Mouse (Mus musculus): ENCODE results near the gene Hivep3. TPM values are rescaled to one million over a fixed set of nuclear protein-coding genes. Genes with fewer than 3 reads are reported as not detected.

The Hivep3 gene
- polyA plus RNA-seq, 1 experiment from 2014 or later = 4.2 TPM

DNA sequence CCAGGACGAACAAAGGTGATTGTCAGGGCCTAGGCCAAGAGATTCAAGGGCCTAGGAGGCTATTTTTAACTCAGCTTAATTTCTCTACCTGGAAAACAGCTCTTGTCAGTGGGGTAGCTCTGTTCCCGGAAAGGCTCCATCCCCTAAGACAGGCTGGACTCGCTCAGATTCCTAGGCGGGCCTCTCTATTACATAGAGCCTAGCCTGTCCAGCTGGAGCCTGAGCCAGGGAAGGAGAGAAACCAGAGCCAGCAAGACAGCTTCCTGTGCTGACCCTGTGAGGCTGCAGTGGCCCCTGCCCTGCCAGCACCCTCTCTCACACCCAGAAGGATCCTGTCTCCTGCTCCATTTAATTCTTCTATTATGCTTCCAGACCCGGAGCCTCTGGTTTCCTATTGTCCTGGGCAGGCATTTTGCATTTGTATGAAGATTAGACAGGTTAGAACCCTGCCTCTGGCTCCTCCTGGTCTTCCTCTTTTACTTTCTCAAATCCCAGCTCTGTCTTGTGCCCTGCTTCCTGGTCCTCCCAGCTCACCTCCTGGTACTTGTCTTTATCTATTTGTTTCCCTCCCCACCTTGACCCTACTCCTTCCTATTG lies 425.2 kb downstream of the Hivep3 start:
- no peak overlapping the region for H3K27ac ChIP-seq
- 19% methylated on average over 5 of the region's 5 CpGs for WGBS
- ATAC-seq (ENCODE audit: low FRiP score) = no peak

DNA sequence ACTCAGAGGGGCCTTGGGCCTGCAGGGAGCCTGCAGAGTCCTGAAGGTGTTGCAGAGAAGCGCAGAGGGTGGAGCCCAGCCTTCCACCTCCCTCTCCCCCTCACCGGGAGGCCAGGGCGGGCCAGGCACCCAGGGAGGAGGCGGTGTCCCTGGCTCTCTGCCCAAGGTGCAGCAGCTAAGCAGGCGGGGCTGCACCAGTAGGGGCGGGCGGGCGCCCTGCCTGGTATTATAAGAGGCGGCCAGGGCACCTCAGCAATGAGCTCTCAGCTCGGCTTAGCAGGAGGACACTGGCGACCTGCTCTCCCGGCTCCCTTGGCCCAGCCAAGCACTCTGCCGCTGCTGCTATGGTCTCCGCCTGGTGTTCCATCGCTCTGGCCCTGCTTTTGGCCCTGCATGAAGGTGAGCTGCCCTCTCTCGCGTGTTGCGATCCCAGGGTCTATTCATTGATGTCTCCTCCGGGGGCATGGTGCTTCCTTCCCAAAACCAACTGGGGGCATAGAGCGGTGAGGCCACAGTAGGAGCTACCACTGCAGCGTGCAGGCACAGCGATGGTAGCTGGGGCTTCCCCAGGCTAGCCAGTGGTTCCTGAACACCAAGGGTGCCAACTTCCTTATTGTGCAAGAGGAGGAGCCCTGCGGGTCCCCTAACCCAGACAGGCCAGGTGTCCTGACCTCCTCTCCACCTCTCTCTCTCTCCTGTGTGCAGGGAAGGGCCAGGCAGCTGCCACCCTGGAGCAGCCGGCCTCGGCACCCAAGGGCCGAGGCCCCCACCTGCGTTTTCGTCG lies 427.8 kb downstream of the Hivep3 start, which contains the start of gene Edn2:
TSS of gene Edn2 (plus strand) at position 41 of the 784 bp plus-strand sequence.
- Histone ChIP-seq H3K4me2 (no peak within 1 kb of the TSS), H3K27me3 (peaks cover 10% of the 10 kb centered on the region; the same call in 1 of the 2 replicates), H3K4me3 (replicated peaks) (no peak within 1 kb of the TSS), H3K27ac (no peak within 1 kb of the TSS), H3K9ac (no peak within 1 kb of the TSS), H3K36me3 (replicated peaks) (no peaks in the 10 kb centered on the region), H3K4me1 (peaks cover 17% of the 10 kb centered on the region), H3K9me3 (no peaks in the 10 kb centered on the region)
- WGBS = 42% methylated on average over 27 of the region's 29 CpGs
- ATAC-seq (ENCODE audit: low FRiP score) = no peak

More for the DNA sequence above, 425.2 kb downstream of the Hivep3 start:
- Histone ChIP-seq H3K4me3 (replicated peaks) (no peak overlapping the region), H3K4me1 (peaks cover 17% of the 10 kb centered on the region), H3K9ac (no peak overlapping the region), H3K36me3 (replicated peaks) (no peaks in the 10 kb centered on the region), H3K27me3 (peaks cover 10% of the 10 kb centered on the region; the same call in 1 of the 2 replicates), H3K4me2 (no peak overlapping the region), H3K9me3 (no peaks in the 10 kb centered on the region)

DNA sequence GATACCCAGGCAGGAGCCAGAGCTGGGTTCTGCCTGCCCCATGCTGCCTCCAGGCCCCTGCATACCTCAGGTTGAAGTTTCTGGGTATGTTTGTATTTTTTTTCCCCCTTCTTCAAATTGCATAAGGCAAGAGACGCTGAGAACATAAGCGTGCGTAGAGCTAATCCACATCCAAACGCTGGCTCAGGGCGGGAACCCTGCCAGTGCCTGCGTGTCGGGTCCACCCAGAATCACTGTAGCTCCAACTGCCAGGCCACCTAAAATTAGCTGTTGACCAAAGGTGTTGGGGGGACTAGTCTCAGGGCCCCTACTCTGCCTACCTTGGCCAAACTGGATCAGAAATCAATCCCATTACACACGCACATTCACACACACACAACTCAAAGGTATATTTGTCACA lies 429.0 kb downstream of the Hivep3 start:
- ATAC-seq (ENCODE audit: low FRiP score) = no peak
- Histone ChIP-seq H3K9ac (no peak overlapping the region), H3K4me3 (replicated peaks) (no peak overlapping the region), H3K4me2 (no peak overlapping the region), H3K9me3 (no peaks in the 10 kb centered on the region), H3K27me3 (peaks cover 10% of the 10 kb centered on the region; the same call in 1 of the 2 replicates), H3K4me1 (peaks cover 17% of the 10 kb centered on the region), H3K36me3 (replicated peaks) (no peaks in the 10 kb centered on the region), H3K27ac (no peak overlapping the region)
- whole genome bisulfite sequencing = 91% methylated on average over 8 of the region's 8 CpGs

DNA sequence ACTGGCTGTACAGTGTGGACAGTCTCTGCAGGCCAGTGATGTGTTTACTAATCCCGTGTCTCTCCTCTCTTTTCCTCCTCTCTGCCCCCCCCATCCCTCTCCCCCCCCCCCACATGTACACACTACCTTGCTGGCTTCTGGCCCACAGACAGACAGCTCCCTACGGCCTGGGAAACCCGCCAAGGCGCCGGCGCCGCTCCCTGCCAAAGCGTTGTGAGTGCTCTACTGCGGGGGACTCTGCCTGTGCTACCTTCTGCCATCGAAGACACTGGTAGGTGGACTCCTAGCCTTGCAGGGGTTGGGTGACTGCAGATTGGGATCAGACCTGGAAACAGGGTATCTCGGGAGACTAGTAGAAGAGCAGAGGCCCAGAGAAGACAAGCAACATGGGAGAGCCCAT lies 429.7 kb downstream of the Hivep3 start:
- Histone ChIP-seq H3K4me3 (replicated peaks) (no peak overlapping the region), H3K4me2 (no peak overlapping the region), H3K27ac (no peak overlapping the region), H3K9ac (no peak overlapping the region), H3K27me3 (peaks cover 10% of the 10 kb centered on the region; the same call in 1 of the 2 replicates), H3K9me3 (no peaks in the 10 kb centered on the region), H3K4me1 (peaks cover 17% of the 10 kb centered on the region), H3K36me3 (replicated peaks) (no peaks in the 10 kb centered on the region)
- 59% methylated on average over 11 of the region's 11 CpGs for WGBS
- ATAC-seq (ENCODE audit: low FRiP score) = no peak

DNA sequence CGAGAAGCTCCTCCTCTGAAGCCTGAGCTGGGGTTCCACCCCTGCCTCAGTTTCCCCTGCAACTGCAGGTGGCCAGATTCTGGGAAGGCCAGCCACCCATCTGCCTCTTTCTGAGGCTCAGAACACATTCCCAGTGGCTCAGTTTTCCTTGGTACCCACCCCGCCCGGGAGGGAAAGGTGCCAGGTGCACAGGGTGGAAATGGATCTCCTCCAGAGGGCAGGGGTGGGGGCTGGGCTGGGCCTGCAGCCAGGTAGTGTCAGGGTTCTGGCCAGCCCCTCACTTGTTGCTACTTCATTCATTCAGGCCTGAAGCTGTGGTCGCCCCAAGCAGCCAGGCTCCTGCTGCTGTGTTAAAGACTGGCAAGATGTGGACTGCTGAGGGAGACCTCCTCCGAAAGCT lies 430.7 kb downstream of the Hivep3 start:
- no peak overlapping the region for H3K4me3 ChIP-seq (replicated peaks)
- ATAC-seq (ENCODE audit: low FRiP score) = no peak

DNA sequence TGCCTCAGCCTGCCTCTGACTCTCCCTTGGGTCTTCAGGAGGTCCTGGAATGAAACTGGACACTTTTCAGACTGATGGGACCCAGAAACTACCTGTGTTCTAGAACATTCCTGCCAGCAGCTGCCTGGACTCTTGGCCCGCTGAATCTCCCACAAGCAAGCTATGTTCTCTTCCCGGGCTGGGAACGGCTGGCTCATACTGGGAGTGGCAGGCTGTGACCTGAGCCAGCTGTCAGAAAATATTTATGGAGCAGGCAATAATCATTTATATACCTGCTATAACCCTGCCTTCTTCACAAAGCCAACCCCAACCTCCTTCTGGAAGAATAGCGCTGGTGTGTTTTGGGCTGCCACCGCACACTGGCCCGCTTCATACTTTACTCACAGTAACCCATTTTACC lies 434.2 kb downstream of the Hivep3 start:
- H3K4me2 ChIP-seq = no peak overlapping the region
- WGBS = 96% methylated on average over 6 of the region's 6 CpGs
- no peak overlapping the region for H3K9ac ChIP-seq
- H3K4me3 ChIP-seq (replicated peaks) = no peak overlapping the region
- no peaks in the 10 kb centered on the region for H3K27me3 ChIP-seq
- ATAC-seq (ENCODE audit: low FRiP score) = no peak
- peaks cover 19% of the 10 kb centered on the region for H3K4me1 ChIP-seq
- H3K9me3 ChIP-seq = no peaks in the 10 kb centered on the region
- H3K27ac ChIP-seq = no peak overlapping the region
- H3K36me3 ChIP-seq (replicated peaks) = no peaks in the 10 kb centered on the region

More for the DNA sequence above, 430.7 kb downstream of the Hivep3 start:
- Histone ChIP-seq H3K36me3 (replicated peaks) (no peaks in the 10 kb centered on the region), H3K27me3 (peaks cover 10% of the 10 kb centered on the region; the same call in 1 of the 2 replicates), H3K9me3 (no peaks in the 10 kb centered on the region), H3K9ac (no peak overlapping the region), H3K4me2 (no peak overlapping the region), H3K27ac (no peak overlapping the region), H3K4me1 (peaks cover 10% of the 10 kb centered on the region)
- WGBS = 84% methylated on average over 5 of the region's 5 CpGs

DNA sequence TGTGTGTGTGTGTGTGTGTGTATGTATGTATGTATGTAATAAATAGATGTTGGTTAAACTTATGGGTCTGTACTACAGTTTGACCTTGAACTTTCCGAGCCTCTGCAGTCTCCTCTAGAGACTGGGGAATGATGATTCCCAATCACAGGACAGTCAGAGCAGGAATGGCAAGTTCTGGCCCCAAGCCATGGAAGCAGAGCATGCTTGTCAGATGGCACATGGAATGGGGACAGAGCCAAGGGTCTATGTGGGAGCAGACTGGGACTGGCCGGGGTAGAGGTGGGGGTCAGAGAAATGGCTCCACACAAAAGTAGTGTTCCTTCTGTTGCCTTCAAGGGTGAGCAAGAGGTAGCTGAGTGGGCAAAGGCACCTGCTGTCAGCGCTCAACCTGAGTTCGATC lies 434.8 kb downstream of the Hivep3 start:
- no peak overlapping the region for H3K4me2 ChIP-seq
- 100% methylated on average over 4 of the region's 4 CpGs for WGBS
- H3K9ac ChIP-seq = no peak overlapping the region
- H3K27me3 ChIP-seq = no peaks in the 10 kb centered on the region
- H3K4me1 ChIP-seq = peaks cover 19% of the 10 kb centered on the region
- H3K4me3 ChIP-seq (replicated peaks) = no peak overlapping the region
- ATAC-seq (ENCODE audit: low FRiP score) = no peak
- no peak overlapping the region for H3K27ac ChIP-seq
- no peaks in the 10 kb centered on the region for H3K36me3 ChIP-seq (replicated peaks)
- no peaks in the 10 kb centered on the region for H3K9me3 ChIP-seq

DNA sequence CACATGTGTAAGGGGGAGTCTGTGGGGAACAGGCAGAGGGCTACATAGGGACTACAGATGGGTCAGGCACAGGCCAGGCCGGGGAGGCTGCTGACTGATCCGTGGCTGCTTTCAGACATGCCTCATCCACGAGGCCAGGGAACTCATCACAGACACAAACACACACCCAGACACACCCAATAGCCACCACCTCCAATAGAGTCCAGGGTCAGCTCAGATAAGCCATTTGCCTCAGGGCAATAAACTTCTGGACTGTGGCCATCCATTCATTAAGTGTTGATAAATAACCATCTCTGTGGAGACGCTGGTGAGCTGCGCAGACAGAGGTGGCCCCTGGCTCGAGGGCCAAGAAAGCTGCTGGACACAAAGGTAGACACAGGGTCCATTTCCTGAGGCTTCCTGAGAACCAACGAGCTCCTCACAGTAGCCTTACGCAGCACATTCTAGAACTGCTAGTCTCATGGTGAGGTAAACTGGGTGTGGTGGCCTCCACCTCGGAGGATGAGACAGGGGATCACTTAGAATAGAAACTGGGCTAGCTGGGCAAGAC lies 436.9 kb downstream of the Hivep3 start:
- H3K4me3 ChIP-seq (replicated peaks) = no peak overlapping the region
- H3K9me3 ChIP-seq = no peaks in the 10 kb centered on the region
- peaks cover 19% of the 10 kb centered on the region for H3K4me1 ChIP-seq
- H3K9ac ChIP-seq = no peak overlapping the region
- H3K4me2 ChIP-seq = no peak overlapping the region
- no peak overlapping the region for H3K27ac ChIP-seq
- no peaks in the 10 kb centered on the region for H3K27me3 ChIP-seq
- H3K36me3 ChIP-seq (replicated peaks) = no peaks in the 10 kb centered on the region
- no peak for ATAC-seq (ENCODE audit: low FRiP score)
- WGBS = 74% methylated on average over 9 of the region's 9 CpGs

DNA sequence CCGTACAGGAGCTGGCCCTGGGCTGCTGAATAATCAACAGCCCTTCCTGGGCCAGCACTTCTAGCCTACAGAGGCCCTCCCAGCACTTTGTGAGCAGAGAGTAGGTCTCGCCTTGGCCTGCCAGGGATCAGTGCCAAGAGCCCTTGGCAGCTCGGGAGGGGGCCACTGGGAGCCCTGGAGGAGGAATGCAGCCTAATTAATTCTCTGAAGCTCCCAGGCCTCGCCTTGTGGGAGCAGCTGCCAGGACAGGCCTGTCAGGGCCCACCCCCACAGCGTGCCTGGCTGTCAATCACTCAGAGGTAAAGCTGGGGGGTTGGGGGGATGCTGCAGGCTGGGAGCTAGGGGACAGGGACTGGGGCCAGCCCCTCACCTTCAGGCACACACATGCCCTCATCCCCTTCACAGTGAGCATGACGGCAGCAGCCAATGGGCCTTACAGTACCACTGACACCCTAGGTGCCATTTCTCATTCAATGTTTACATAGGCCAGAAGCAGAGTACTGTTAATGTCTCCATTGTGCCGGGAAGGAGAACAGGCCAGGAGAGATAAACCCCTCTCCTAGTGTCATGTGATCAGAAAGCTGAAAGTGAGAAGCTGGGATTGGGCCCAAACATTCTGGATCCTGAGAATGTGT lies 438.6 kb downstream of the Hivep3 start:
- Histone ChIP-seq H3K4me3 (replicated peaks) (no peak overlapping the region), H3K9ac (no peak overlapping the region), H3K4me2 (no peak overlapping the region; the same call in 1 of the 2 replicates), H3K36me3 (replicated peaks) (no peaks in the 10 kb centered on the region), H3K27ac (peak overlapping the region; percentile 61), H3K4me1 (peaks cover 19% of the 10 kb centered on the region), H3K9me3 (no peaks in the 10 kb centered on the region), H3K27me3 (no peaks in the 10 kb centered on the region)
- peak; percentile 91 for ATAC-seq (ENCODE audit: low FRiP score)
- WGBS = 19% methylated on average over 7 of the region's 7 CpGs

DNA sequence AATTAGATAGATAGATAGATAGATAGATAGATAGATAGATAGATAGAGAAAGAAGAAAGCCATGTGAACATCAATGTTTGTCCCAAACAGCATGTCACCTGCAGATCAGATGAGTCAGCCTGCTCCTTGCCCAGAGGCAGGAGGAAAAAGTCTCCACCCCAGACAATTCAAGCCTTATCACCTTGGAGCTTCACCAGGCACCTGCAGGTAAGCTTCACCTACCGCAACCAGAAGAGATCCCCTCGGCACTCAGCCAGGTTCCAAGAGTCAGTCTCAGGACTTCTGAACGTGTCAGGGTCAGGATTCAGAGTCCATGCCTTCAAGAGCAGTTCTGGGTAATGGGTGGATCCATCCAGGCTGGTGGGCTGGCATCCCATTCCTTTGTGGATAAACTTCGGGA lies 445.5 kb downstream of the Hivep3 start:
- no peak overlapping the region for H3K4me2 ChIP-seq
- no peaks in the 10 kb centered on the region for H3K9me3 ChIP-seq
- no peak overlapping the region for H3K4me3 ChIP-seq (replicated peaks)
- H3K36me3 ChIP-seq (replicated peaks) = no peaks in the 10 kb centered on the region
- H3K27me3 ChIP-seq = 0 out of 2 replicates have a peak, but pooled peaks cover 2% of the 10 kb centered on the region
- peaks cover 9% of the 10 kb centered on the region; the same call in 1 of the 2 replicates for H3K4me1 ChIP-seq
- no peak for ATAC-seq (ENCODE audit: low FRiP score)
- no peak overlapping the region for H3K27ac ChIP-seq
- WGBS = 87% methylated on average over 4 of the region's 4 CpGs
- no peak overlapping the region for H3K9ac ChIP-seq

DNA sequence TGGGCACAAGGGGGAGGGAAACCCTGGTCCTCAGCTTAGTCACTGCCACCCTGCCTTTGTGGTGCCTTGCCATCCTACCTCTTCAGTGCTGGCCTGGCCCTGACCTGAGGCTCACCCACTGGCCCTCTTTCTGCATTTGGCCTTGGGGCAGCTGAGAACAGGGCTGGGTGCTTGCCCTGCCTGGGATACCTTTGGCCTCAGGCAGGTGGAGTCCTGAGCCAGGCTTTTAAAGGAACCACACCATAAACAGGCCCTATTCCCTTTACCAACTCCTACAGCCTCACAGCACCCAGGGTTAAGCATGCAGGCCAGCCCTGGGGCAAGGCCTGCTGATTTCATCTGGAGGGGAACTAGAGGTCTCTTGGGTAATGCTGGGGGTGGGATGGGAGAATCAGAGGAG lies 447.0 kb downstream of the Hivep3 start:
- ATAC-seq (ENCODE audit: low FRiP score) = no peak
- Histone ChIP-seq H3K9me3 (no peaks in the 10 kb centered on the region), H3K4me2 (no peak overlapping the region), H3K4me1 (peaks cover 15% of the 10 kb centered on the region; the same call in 1 of the 2 replicates), H3K9ac (no peak overlapping the region), H3K36me3 (replicated peaks) (no peaks in the 10 kb centered on the region), H3K27me3 (0 out of 2 replicates have a peak, but pooled peaks cover 2% of the 10 kb centered on the region), H3K4me3 (replicated peaks) (no peak overlapping the region), H3K27ac (no peak overlapping the region)

DNA sequence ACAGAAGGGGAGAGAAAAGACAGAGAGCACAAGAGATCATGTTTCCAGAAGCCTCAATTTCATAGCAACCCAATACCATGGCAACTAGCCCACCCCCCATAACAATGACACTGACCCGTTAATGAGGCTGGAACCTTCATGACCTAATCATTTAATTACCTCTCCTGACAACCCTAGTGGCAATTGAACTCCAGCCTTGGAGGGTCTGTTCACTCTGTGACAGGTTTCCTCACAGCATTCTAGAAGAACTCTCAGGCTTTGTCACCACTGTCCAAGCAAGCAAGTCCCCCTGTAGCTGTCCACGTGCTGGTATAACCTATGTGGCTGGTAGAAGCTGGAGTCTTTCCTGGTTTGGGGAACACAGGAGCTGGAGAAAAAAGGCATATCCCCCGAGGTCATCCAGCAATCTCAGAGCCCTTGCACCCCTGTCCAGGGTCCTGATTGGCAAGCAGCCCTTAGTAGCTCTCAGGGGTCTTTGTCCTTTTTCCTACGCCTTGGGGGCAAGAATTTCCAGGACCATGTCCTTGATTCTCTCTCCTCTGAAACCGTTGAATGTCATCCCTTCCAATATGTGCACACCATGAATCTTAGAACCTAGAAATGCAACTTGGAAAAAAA lies 450.9 kb downstream of the Hivep3 start:
- no peak overlapping the region for H3K27ac ChIP-seq
- no peak overlapping the region for H3K4me2 ChIP-seq
- no peaks in the 10 kb centered on the region for H3K36me3 ChIP-seq (replicated peaks)
- H3K4me1 ChIP-seq = peaks cover 27% of the 10 kb centered on the region
- WGBS = 24% methylated on average over 5 of the region's 5 CpGs
- H3K4me3 ChIP-seq (replicated peaks) = no peak overlapping the region
- no peaks in the 10 kb centered on the region for H3K9me3 ChIP-seq
- 0 out of 2 replicates have a peak, but pooled peaks cover 2% of the 10 kb centered on the region for H3K27me3 ChIP-seq
- ATAC-seq (ENCODE audit: low FRiP score) = no peak
- H3K9ac ChIP-seq = no peak overlapping the region
